Mouse (Mus musculus) gastrocnemius, postnatal 4 days (tissue): ENCODE data around the gene Napb. TPM values are rescaled to one million over a fixed set of nuclear protein-coding genes. Genes with fewer than 3 reads are reported as not detected.

Experiments
- DNase-seq, 2 experiments: peaks; one replicate each; pipeline ENCODE4 v3.0.0; 2021 to 2022; ENCODE audit warnings: low spot score in 2 of 2, mixed read lengths in 2 of 2
- total RNA-seq, 2 experiments: library from RNA; stranded (reverse); gene quantifications; 2 replicates each; pipeline ENCODE4 v1.2.3; 2021

Gene Napb
- total RNA-seq, 2 experiments from 2014 or later: 6.8 to 11.1 TPM

DNA sequence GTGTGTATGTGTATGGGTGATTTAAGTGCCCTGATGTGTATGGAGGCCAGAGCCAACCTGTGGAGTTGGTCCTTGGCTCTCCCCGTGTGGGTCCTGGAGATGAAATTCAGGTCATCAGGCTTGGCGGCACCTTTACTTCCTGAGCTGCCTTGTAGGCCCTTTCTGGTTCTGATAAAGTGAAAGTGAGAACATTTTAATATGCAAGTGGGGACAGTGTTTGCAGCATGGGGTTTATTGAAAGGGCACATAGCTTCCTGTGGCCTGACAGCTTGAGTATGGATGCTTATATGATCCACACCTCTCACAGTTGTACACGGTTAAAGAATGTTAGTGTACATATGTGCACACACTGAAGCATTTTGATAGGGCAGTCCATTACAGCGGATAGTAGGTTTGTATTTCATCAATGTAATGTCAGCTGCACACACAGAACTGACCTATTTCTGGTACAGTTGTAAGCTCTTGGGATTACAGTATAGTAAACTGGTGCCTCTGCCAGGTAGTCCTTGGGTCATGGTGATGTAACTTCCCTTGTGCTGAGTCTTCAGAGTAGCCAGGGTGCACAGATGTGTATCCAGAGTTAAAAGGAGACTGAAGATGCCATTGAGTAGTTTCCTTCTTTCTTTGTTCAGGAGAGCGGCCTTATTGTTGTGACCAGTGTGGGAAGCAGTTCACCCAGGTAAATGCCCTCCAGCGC, 42.7 kb downstream of the Napb start:
- no peak for DNase-seq

DNA sequence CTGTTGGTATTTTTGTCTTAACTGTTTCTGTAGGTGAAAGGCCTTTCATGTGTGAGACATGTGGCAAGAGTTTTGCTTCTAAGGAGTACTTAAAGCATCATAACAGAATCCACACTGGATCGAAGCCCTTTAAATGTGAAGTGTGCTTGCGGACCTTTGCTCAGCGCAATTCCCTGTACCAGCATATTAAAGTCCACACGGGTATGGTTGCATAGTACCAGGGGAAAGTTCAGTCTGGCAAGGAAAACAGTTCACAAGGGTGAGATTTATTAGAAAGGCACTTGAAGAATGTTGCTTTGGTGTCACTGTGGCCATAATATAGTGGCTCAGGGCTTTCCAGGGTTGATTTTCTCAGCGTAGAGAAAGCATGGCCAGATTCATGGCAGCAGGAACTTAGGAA, 44.3 kb downstream of the Napb start:
- no peak for DNase-seq

DNA sequence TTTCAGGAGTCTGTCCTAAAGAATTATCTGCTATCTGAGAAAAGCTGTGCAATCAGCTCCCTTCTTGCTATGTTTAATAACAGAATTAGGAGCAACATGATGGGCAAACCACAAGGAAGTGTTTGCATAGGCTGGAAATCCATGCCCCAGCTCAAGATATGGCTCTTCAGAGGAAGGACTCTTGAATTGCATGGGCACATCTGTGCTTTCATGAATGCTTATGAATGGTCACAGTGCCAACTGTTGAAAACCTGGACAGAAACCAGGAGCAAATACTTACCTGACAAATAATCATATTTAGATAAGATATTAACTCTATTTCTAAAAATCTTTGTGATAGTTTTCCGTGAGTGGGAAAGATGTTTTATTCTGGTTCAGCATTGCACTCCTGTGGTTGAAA, 45.4 kb downstream of the Napb start:
- DNase-seq: no peak

GRCm38 (mm10) chr2:148685709-148686108, 46.6 kb downstream of the Napb start:
- DNase-seq: no peak

DNA sequence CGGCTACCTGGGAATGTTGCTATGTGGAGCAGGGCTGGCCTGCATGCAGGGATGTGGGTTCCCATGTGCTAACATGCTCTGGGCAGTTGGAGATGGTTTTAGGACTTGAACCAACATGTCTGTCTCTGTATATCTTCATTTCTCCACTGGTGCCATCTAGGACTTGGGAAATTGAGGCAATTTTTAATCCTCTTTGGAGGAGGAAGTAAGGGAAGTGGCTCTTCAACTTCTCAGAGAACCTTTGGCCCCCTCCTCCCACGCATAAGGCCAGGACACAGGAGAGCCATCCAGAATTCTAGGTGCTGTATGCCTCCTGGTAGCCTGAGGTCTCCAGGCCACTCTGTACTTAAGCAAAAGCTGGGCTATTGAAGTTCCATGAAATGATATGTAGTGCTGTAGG, 47.3 kb downstream of the Napb start:
- no peak for DNase-seq

DNA sequence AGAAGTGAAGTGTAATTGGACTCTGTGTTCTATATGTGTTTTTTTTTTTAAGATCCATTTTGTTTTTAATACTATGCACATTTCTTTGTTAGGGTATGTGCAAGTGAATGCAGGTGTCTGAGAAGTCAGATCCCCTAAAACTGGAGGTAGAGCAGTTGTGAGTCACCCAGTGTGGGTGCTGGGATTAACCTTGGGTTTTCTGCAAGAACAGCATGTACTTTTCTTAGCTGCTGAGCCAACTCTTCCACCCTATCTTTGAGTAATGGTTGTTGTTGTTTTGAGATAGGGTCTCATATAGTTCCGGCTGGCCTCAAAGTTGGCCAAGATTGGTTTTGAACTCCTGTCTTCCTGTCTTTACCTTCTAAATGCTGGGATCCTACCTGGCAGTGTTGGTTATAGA, 49.2 kb downstream of the Napb start:
- DNase-seq: no peak

DNA sequence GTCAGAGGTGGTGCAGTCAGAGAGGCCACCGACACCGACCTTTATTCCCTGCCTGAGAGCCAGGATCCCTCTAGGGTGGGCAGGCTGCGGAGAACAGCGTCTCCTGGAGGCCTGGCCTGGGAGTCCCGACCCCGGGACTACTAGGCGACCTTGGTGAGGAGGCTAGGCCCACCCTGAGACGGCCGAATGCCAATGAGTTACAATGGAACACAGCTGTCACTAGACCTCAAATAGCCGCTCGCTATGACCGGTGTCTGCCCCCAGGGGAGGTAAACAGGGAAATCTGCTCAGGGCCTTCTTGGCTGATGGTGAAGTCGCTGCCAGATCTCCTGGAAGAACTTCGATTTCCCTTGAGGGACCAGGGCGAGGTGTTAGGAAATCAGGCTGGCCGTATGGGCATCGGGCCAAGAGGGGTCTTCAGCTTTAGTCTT, 50.8 kb downstream of the Napb start:
- peak; percentile 37 to 66 for DNase-seq

- DNase-seq: peak; percentile 100
Measured at GRCm38 (mm10) chr2:148680775-148681291, 51.4 kb downstream of the Napb start, which contains the start of gene Gzf1. TSS of gene Gzf1 (plus strand) at chr2:148681023.

DNA sequence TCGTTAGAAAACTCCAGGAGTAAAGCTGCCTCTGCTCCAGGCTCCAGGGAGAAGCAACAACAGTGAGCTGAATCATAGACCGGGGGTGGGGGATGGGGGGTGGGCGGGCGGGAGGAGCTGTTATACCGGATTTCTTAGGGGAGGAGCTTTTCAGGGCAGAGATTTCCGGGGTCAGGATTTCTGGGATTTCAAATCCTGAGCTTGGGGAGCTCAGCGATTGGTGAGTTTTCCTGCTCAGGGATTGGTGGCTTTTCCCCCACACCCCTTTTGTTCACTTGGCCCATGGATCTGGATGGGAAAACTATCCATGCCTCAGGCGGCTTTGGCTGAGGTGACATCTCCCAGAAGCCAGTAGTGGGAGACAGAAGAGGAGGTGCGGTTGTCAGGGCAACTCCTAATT, 52.9 kb downstream of the Napb start:
- peak in 1 of 2 experiments; percentile 40 for DNase-seq

GRCm38 (mm10) chr2:148677801-148678200, 54.5 kb downstream of the Napb start:
- DNase-seq: peak in 1 of 2 experiments; percentile 60

- peak; percentile 98 to 99 for DNase-seq
Measured at GRCm38 (mm10) chr2:148672199-148673096, 59.8 kb downstream of the Napb start, which contains the start of gene Nxt1. TSS of gene Nxt1 (plus strand) at chr2:148672601.

GRCm38 (mm10) chr2:148663458-148663857, 68.8 kb downstream of the Napb start:
- no peak for DNase-seq

DNA sequence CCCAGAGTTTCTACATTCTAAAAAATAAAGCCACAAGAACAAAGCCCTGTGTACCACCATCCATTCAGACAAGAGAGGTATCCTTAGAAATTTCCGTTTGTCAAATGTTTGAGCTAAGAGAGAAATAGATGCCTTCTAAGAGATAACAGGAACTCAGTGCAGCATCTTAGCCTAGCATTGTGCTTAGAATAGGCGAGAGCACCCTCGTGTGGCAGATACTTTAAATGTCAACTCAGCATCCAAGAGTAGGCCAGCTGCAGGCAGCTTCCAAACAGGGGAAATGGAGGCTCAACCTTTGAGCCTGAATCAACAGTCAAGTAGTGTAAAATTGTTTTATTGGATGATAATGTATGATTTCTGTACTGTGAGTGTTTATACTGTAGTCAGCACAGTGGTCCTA, 77.3 kb downstream of the Napb start:
- peak in 1 of 2 experiments; percentile 38 for DNase-seq

GRCm38 (mm10) chr2:148650587-148651357, 81.5 kb downstream of the Napb start:
- no peak for DNase-seq

GRCm38 (mm10) chr2:148644421-148645000, 87.8 kb downstream of the Napb start:
- DNase-seq: no peak

Other genes with a start within 250 kb of the Napb start
- gene Nxt1, start 59.9 kb downstream of the Napb start, total RNA-seq: 10 to 100 TPM; 14.0 to 14.2 TPM
- gene Gzf1, start 51.4 kb downstream of the Napb start, total RNA-seq: 10 to 100 TPM; 19.3 to 20.0 TPM
- under 1 TPM; 0.44 to 0.83 TPM for gene Cstl1, start 17.9 kb upstream of the Napb start, total RNA-seq
- not detected for gene Cst11, start 39.0 kb upstream of the Napb start, total RNA-seq
- not detected for gene 8030411F24Rik, start 49.5 kb upstream of the Napb start, total RNA-seq
- not detected for gene Cst12, start 56.9 kb upstream of the Napb start, total RNA-seq
- gene Cst8, start 66.3 kb upstream of the Napb start, total RNA-seq: not detected
- not detected for gene Cst13, start 87.6 kb upstream of the Napb start, total RNA-seq
- gene Cst9, start 102.7 kb upstream of the Napb start, total RNA-seq: not detected
- not detected for gene 9230104L09Rik, start 132.6 kb upstream of the Napb start, total RNA-seq
- 100 to 1,000 TPM; 380 to 427 TPM for gene Cst3, start 143.2 kb upstream of the Napb start, total RNA-seq